Comparison of ENCODE assay signal across 10 mouse cellular contexts in the genomic region with DNA sequence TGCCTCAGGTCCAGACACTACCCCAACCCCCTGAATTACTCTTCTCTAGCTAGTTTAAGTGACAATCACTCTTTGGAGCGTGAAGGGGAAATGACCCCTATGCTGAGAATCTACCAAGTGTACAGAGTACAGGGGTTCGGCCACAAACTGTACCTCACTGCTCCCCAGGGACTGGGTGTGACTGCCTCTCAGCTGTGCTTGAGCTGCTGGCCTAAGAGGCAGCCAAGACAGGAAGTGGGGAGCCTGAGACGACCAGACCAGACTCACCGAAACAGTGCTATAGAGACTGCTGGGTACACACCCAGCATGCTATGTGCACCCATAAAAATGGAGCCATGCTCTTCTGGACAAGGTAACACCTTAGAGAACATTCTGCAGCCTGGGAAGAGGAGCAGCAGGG.
DNase-seq lines count a peak whose midpoint lies in the region; ATAC-seq and TF ChIP-seq lines count a peak whose summit lies in the region.
"Had no signal": no experiment of that assay in that cellular context is flagged by ENCODE, and none has a peak within 500 bp of the region (broad histone marks: within the 10 kb centered on the region; RNA-seq: fewer than 3 reads in every experiment).

No protein-coding gene starts in this region.

- peak; percentile 73 for ATAC-seq in activated CD4-positive, CD25-positive, alpha-beta regulatory T cell, adult 4 months
- peak; percentile 47; the same call in 1 of the 2 replicates for ATAC-seq in lung, embryonic 16.5 days (ENCODE audit: low read depth)
- ATAC-seq in forebrain, embryonic 12.5 days (ENCODE audit: low FRiP score): no peak

- H3K4me2 ChIP-seq in lung, embryonic 16.5 days (ENCODE audit: low read depth, low read length): no peak overlapping the region
- H3K4me2 ChIP-seq in forebrain, embryonic 12.5 days: no peak overlapping the region
- H3K4me2 ChIP-seq: hindbrain, embryonic 13.5 days had no signal

- H3K9ac ChIP-seq in lung, embryonic 16.5 days (ENCODE audit: low read length): no peak overlapping the region
- H3K9ac ChIP-seq in forebrain, embryonic 12.5 days: no peak overlapping the region
- H3K9ac ChIP-seq: hindbrain, embryonic 13.5 days had no signal

- H3K27ac ChIP-seq in layer of hippocampus, adult 2 months: 0 out of 2 replicates have a peak overlapping the region, but pooled peaks have one; percentile 11
- no peak overlapping the region for H3K27ac ChIP-seq in lung, embryonic 16.5 days (ENCODE audit: low read length)
- H3K27ac ChIP-seq in forebrain, embryonic 12.5 days: no peak overlapping the region
- H3K27ac ChIP-seq: hindbrain, embryonic 13.5 days had no signal

- no peak for TF ChIP-seq CTCF in layer of hippocampus, adult 2 months (conservative IDR thresholded peaks at IDR 0.05)

- no peak for DNase-seq in layer of hippocampus, adult 2 months (ENCODE audit: low spot score in 2 of 2)
- DNase-seq in layer of hippocampus, adult 9-11 months: no peak
- DNase-seq in spleen, adult 18-20 months: peak; percentile 83 to 84
- no peak for DNase-seq in kidney, postnatal 14 days
- DNase-seq in cerebellum, postnatal 4 days (ENCODE audit: low spot score in 2 of 2): no peak
- DNase-seq: midbrain, embryonic 14.5 days had no signal

- no peaks in the 10 kb centered on the region for H3K27me3 ChIP-seq in lung, embryonic 16.5 days (ENCODE audit: control insufficient read depth, insufficient read depth, low read depth, low read length)
- H3K27me3 ChIP-seq in forebrain, embryonic 12.5 days: peaks cover 15% of the 10 kb centered on the region; the same call in 1 of the 2 replicates
- H3K27me3 ChIP-seq: hindbrain, embryonic 13.5 days had no signal

- H3K36me3 ChIP-seq in lung, embryonic 16.5 days (ENCODE audit: control insufficient read depth, insufficient read depth, low read length): no peaks in the 10 kb centered on the region
- H3K36me3 ChIP-seq in forebrain, embryonic 12.5 days (replicated peaks): no peaks in the 10 kb centered on the region; the same call in 1 of the 2 replicates

- H3K4me3 ChIP-seq in layer of hippocampus, adult 2 months: no peak overlapping the region
- no peak overlapping the region for H3K4me3 ChIP-seq in lung, embryonic 16.5 days (ENCODE audit: low read length)
- no peak overlapping the region for H3K4me3 ChIP-seq in forebrain, embryonic 12.5 days (replicated peaks)
- H3K4me3 ChIP-seq: hindbrain, embryonic 13.5 days had no signal

- WGBS in lung, embryonic 16.5 days: 58% methylated on average over 4 of the region's 4 CpGs
- 86% methylated on average over 4 of the region's 4 CpGs for WGBS in forebrain, embryonic 12.5 days

- H3K4me1 ChIP-seq in lung, embryonic 16.5 days (replicated peaks; ENCODE audit: control insufficient read depth, insufficient read depth, low read length): peaks cover 4% of the 10 kb centered on the region; the same call in 1 of the 2 replicates
- H3K4me1 ChIP-seq in forebrain, embryonic 12.5 days: peaks cover 3% of the 10 kb centered on the region; the same call in 1 of the 2 replicates

- H3K9me3 ChIP-seq in lung, embryonic 16.5 days (ENCODE audit: control insufficient read depth, low read length): no peaks in the 10 kb centered on the region
- no peaks in the 10 kb centered on the region for H3K9me3 ChIP-seq in forebrain, embryonic 12.5 days
- H3K9me3 ChIP-seq: hindbrain, embryonic 13.5 days had no signal

Comparison
In these comparisons a context has a peak if more than half of its experiments do, and no peak if none do; other contexts are left out.
1. DNase-seq: peak in spleen, adult 18-20 months (2 of 2); none in layer of hippocampus, adult 2 months (0 of 2), layer of hippocampus, adult 9-11 months (single experiment), kidney, postnatal 14 days (single experiment) and cerebellum, postnatal 4 days (0 of 2).